Mouse (Mus musculus) heart, embryonic 16.5 days (tissue): Measurements from ENCODE around the gene Dnajb6. TPM values are rescaled to one million over a fixed set of nuclear protein-coding genes. Genes with fewer than 3 reads are reported as not detected.

Experiments used
- ATAC-seq: fragments of 200-750 bp; cut with Nextera tagmentation; replicated peaks from 2 replicates; pipeline ENCODE4 v1.8.0; 2017; ENCODE audit warnings: moderate number of reproducible peaks; ENCODE audit not compliant: insufficient read depth, low FRiP score; ENCODE audit errors: extremely low read depth
- H3K27ac ChIP-seq: fragments of 300-500 bp; sonication (generic); 2 replicates; pipeline ENCODE4 v1.5.1; 2014; ENCODE audit warnings: mild to moderate bottlenecking, low read length, control low read depth, moderate library complexity
- H3K27me3 ChIP-seq: fragments of 300-500 bp; sonication (generic); 2 replicates; pipeline ENCODE4 v1.6.1; 2014; ENCODE audit warnings: low read length, mixed read lengths; ENCODE audit not compliant: control insufficient read depth, insufficient read depth
- H3K36me3 ChIP-seq: fragments of 300-500 bp; sonication (generic); 2 replicates; pipeline ENCODE4 v1.6.1; 2014; ENCODE audit not compliant: control insufficient read depth, insufficient read depth
- H3K4me1 ChIP-seq: fragments of 300-500 bp; sonication (generic); 2 replicates; pipeline ENCODE4 v1.6.1; 2014; ENCODE audit warnings: low read length, mixed read lengths; ENCODE audit not compliant: control insufficient read depth, insufficient read depth
- H3K4me2 ChIP-seq: fragments of 300-500 bp; sonication (generic); 2 replicates; pipeline ENCODE4 v1.6.1; 2014; ENCODE audit warnings: low read depth, mild to moderate bottlenecking, control low read depth, low read length
- H3K4me3 ChIP-seq: fragments of 300-500 bp; sonication (generic); 2 replicates; pipeline ENCODE4 v1.5.1; 2014; ENCODE audit warnings: mild to moderate bottlenecking, control low read depth, low read length
- H3K9ac ChIP-seq: fragments of 300-500 bp; sonication (generic); 2 replicates; pipeline ENCODE4 v1.6.1; 2014; ENCODE audit warnings: low read length, control low read depth
- H3K9me3 ChIP-seq: fragments of 300-500 bp; sonication (generic); replicated peaks from 2 replicates; pipeline ENCODE4 v1.6.1; 2016; ENCODE audit warnings: low read length; ENCODE audit not compliant: control insufficient read depth
- WGBS: fragments of 180-500 bp; shearing (Covaris S2); extraction: QIAGEN DNeasy Blood & Tissue Kit; methylation state at CpG from one replicate; pipeline ENCODE4 v1.1.7; 2014; 5-methylcytosine and 5-hydroxymethylcytosine counted together
- polyA plus RNA-seq: library from polyadenylated mRNA; unstranded; fragments of >200 nt; fragmentation: Nextera tagmentation; extraction: Ambion mirVana; gene quantifications from 2 replicates; pipeline ENCODE4 v1.2.1, GENCODE M21; 2015

Dnajb6 gene
- polyA plus RNA-seq, 1 experiment from 2014 or later, result 96.2 TPM

GRCm38 (mm10) chr5:29741093-29741492, 5.6 kb downstream of the Dnajb6 start:
- no peak for ATAC-seq
- Histone ChIP-seq H3K9me3 (no peaks in the 10 kb centered on the region), H3K27ac (peak overlapping the region; percentile 14), H3K4me1 (peaks cover 32% of the 10 kb centered on the region), H3K4me3 (no peak overlapping the region), H3K9ac (no peak overlapping the region), H3K27me3 (no peaks in the 10 kb centered on the region), H3K36me3 (0 out of 2 replicates have a peak, but pooled peaks cover 2% of the 10 kb centered on the region), H3K4me2 (no peak overlapping the region)
- 44% methylated on average over 4 of the region's 4 CpGs for WGBS

GRCm38 (mm10) chr5:29747661-29748060, 12.2 kb downstream of the Dnajb6 start:
- Histone ChIP-seq H3K4me1 (peaks cover 5% of the 10 kb centered on the region; the same call in 1 of the 2 replicates), H3K4me2 (no peak overlapping the region), H3K9ac (no peak overlapping the region), H3K36me3 (peaks cover 24% of the 10 kb centered on the region), H3K27ac (no peak overlapping the region), H3K9me3 (no peaks in the 10 kb centered on the region), H3K4me3 (no peak overlapping the region), H3K27me3 (no peaks in the 10 kb centered on the region)
- no peak for ATAC-seq
- 100% methylated on average over 2 of the region's 2 CpGs for WGBS

- Histone ChIP-seq H3K27ac (no peak overlapping the region), H3K9me3 (no peaks in the 10 kb centered on the region), H3K9ac (no peak overlapping the region), H3K4me2 (no peak overlapping the region), H3K4me3 (no peak overlapping the region), H3K4me1 (peaks cover 5% of the 10 kb centered on the region; the same call in 1 of the 2 replicates), H3K36me3 (peaks cover 47% of the 10 kb centered on the region), H3K27me3 (no peaks in the 10 kb centered on the region)
- no peak for ATAC-seq
These were observed 15.8 kb downstream of the Dnajb6 start for GRCm38 (mm10) chr5:29751306-29751705.

GRCm38 (mm10) chr5:29752894-29753293, 17.4 kb downstream of the Dnajb6 start:
- peaks cover 51% of the 10 kb centered on the region for H3K36me3 ChIP-seq
- H3K27ac ChIP-seq, result no peak overlapping the region
- no peaks in the 10 kb centered on the region for H3K27me3 ChIP-seq
- no peaks in the 10 kb centered on the region for H3K9me3 ChIP-seq
- H3K4me1 ChIP-seq, result peaks cover 5% of the 10 kb centered on the region; the same call in 1 of the 2 replicates
- no peak overlapping the region for H3K9ac ChIP-seq
- H3K4me3 ChIP-seq, result no peak overlapping the region
- ATAC-seq, result no peak
- H3K4me2 ChIP-seq, result no peak overlapping the region

- Histone ChIP-seq H3K27ac (no peak overlapping the region), H3K9me3 (no peaks in the 10 kb centered on the region), H3K36me3 (peaks cover 19% of the 10 kb centered on the region), H3K27me3 (no peaks in the 10 kb centered on the region), H3K9ac (no peak overlapping the region), H3K4me2 (no peak overlapping the region), H3K4me3 (no peak overlapping the region), H3K4me1 (peaks cover 7% of the 10 kb centered on the region)
- WGBS, result 71% methylated on average over 5 of the region's 5 CpGs
- no peak for ATAC-seq
These were observed 23.8 kb downstream of the Dnajb6 start for GRCm38 (mm10) chr5:29759318-29759717.

- 83% methylated on average over 1 of the region's 1 CpGs for WGBS
- no peaks in the 10 kb centered on the region for H3K27me3 ChIP-seq
- peaks cover 11% of the 10 kb centered on the region for H3K36me3 ChIP-seq
- H3K4me1 ChIP-seq, result peaks cover 39% of the 10 kb centered on the region
- no peak overlapping the region for H3K4me3 ChIP-seq
- no peak overlapping the region for H3K4me2 ChIP-seq
- H3K9me3 ChIP-seq, result no peaks in the 10 kb centered on the region
- no peak for ATAC-seq
- no peak overlapping the region for H3K9ac ChIP-seq
- H3K27ac ChIP-seq, result no peak overlapping the region
These were observed 35.4 kb downstream of the Dnajb6 start for GRCm38 (mm10) chr5:29770935-29771334.

- peaks cover 41% of the 10 kb centered on the region for H3K4me1 ChIP-seq
- peaks cover 10% of the 10 kb centered on the region; the same call in 1 of the 2 replicates for H3K36me3 ChIP-seq
- peak overlapping the region; percentile 23; the same call in 1 of the 2 replicates for H3K4me2 ChIP-seq
- H3K4me3 ChIP-seq, result no peak overlapping the region
- 28% methylated on average over 2 of the region's 2 CpGs for WGBS
- no peaks in the 10 kb centered on the region for H3K27me3 ChIP-seq
- H3K9ac ChIP-seq, result no peak overlapping the region
- ATAC-seq, result no peak
- H3K9me3 ChIP-seq, result no peaks in the 10 kb centered on the region
- peak overlapping the region; percentile 75 for H3K27ac ChIP-seq
These were observed 36.5 kb downstream of the Dnajb6 start for GRCm38 (mm10) chr5:29772038-29772437.

- Histone ChIP-seq H3K27me3 (no peaks in the 10 kb centered on the region), H3K4me3 (no peak overlapping the region), H3K36me3 (peaks cover 7% of the 10 kb centered on the region; the same call in 1 of the 2 replicates), H3K4me2 (peak overlapping the region; percentile 23; the same call in 1 of the 2 replicates), H3K9ac (no peak overlapping the region), H3K9me3 (no peaks in the 10 kb centered on the region), H3K27ac (peak overlapping the region; percentile 75), H3K4me1 (peaks cover 41% of the 10 kb centered on the region)
- WGBS, result 51% methylated on average over 4 of the region's 4 CpGs
- peak; percentile 65 for ATAC-seq
These were observed 37.3 kb downstream of the Dnajb6 start for GRCm38 (mm10) chr5:29772651-29773330.

- Histone ChIP-seq H3K9me3 (no peaks in the 10 kb centered on the region), H3K4me3 (no peak overlapping the region), H3K4me1 (peaks cover 43% of the 10 kb centered on the region), H3K27me3 (no peaks in the 10 kb centered on the region), H3K4me2 (no peak overlapping the region), H3K9ac (no peak overlapping the region), H3K36me3 (peaks cover 11% of the 10 kb centered on the region; the same call in 1 of the 2 replicates), H3K27ac (no peak overlapping the region)
- ATAC-seq, result no peak; the same call in 1 of the 2 replicates
- 80% methylated on average over 13 of the region's 13 CpGs for WGBS
These were observed 38.1 kb downstream of the Dnajb6 start for GRCm38 (mm10) chr5:29773460-29774150.
